Mouse (Mus musculus) embryonic fibroblast, embryonic 13.5 days (primary cell): Measurements from ENCODE around the gene Gnai1.

ENCODE experiments used
- CTCF ChIP-seq: IDR thresholded peaks from 2 replicates; pipeline ENCODE4 v1.5.1; 2011; ENCODE audit warnings: mild to moderate bottlenecking, control low read depth, low read length, moderate library complexity, borderline replicate concordance; ENCODE audit not compliant: insufficient read depth
- POLR2A ChIP-seq: IDR thresholded peaks from 2 replicates; pipeline ENCODE4 v1.6.1; 2011; ENCODE audit warnings: low read depth, mild to moderate bottlenecking, control low read depth, low read length, moderate library complexity

- TF ChIP-seq CTCF, result no peak
- no peak for TF ChIP-seq POLR2A
Observed at GRCm38 (mm10) chr5:18367864-18368263, 7.7 kb upstream of the Gnai1 start.
